Mouse (Mus musculus): ENCODE results near the gene Zfp871. TPM values are rescaled to one million over a fixed set of nuclear protein-coding genes. Genes with fewer than 3 reads are reported as not detected.

The Zfp871 gene
- 10 to 100 TPM; 82.0 to 84.9 TPM for total RNA-seq (2021)
- long read RNA-seq, experiment 1, full-length matches to known transcripts = 9 of 20 reads
- long read RNA-seq, experiment 1, partial matches to known transcripts = 10 of 20 reads
- long read RNA-seq, experiment 1, other reads (novel, unspliced or antisense) = 1 of 20 reads
- long read RNA-seq, experiment 2, full-length matches to known transcripts = 9 of 15 reads
- long read RNA-seq, experiment 2, partial matches to known transcripts = 1 of 15 reads
- long read RNA-seq, experiment 2, other reads (novel, unspliced or antisense) = 5 of 15 reads

GRCm38 (mm10) chr17:32788094-32788559 lies at the start of gene Zfp871:
TSS of gene Zfp871 (minus strand) at chr17:32788287.
- DNase-seq (ENCODE audit: extremely low spot score in 1 of 2, low spot score in 2 of 2) = peak; percentile 79 to 88
- intact Hi-C loops (cut with DNase I) = no loop called here
- TF ChIP-seq CTCF (IDR thresholded peaks at IDR 0.05) = no peak

DNA sequence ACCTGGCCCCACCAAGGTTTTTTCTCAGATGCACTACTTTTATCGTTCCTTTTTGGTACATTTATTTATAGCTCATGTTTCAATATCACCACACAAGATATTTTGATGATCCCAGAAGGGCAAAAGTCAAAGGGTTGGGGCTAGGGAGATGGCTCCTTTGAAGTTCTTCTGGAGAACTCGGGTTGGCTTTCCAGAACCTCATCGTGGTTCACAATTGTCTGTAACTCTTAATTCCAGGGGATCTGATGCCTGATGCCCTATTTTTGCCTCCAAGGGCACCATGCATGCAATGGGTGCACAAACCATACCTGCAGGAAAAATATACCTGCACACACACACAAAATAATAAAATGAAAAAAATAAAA lies 42.3 kb upstream of the Zfp871 start:
- Histone ChIP-seq H3K27ac (no peak overlapping the region; the same call in 1 of the 2 replicates), H3K4me3 (peak overlapping the region; percentile 67)
- intact Hi-C loops (cut with DNase I) = loop anchor here (2.0 to 5.0 kb wide), 2 partner anchors 60 to 1263 kb away; partner anchors contain the start of gene Zfp870
- no peak for TF ChIP-seq CTCF (IDR thresholded peaks at IDR 0.05)
- no peak for DNase-seq (ENCODE audit: extremely low spot score in 1 of 2, low spot score in 2 of 2)

More at GRCm38 (mm10) chr17:32788094-32788559, at the start of gene Zfp871:
- Histone ChIP-seq H3K4me3 (peak within 1 kb of the TSS; percentile 77), H3K27ac (peak within 1 kb of the TSS; percentile 94)

- TF ChIP-seq CTCF (IDR thresholded peaks at IDR 0.05) = no peak
- peak; percentile 72 to 81 for DNase-seq (ENCODE audit: extremely low spot score in 1 of 2, low spot score in 2 of 2)
Measured at GRCm38 (mm10) chr17:32829540-32830417, 41.7 kb upstream of the Zfp871 start, which contains the start of gene Zfp799. TSS of gene Zfp799 (minus strand) at chr17:32830261.

GRCm38 (mm10) chr17:32816074-32816784 lies 28.1 kb upstream of the Zfp871 start:
- intact Hi-C loops (cut with DNase I) = no loop called here
- Histone ChIP-seq H3K27ac (no peak overlapping the region), H3K4me3 (no peak overlapping the region)
- TF ChIP-seq CTCF (IDR thresholded peaks at IDR 0.05) = no peak
- no peak for DNase-seq (ENCODE audit: extremely low spot score in 1 of 2, low spot score in 2 of 2)

More at GRCm38 (mm10) chr17:32829540-32830417, 41.7 kb upstream of the Zfp871 start, which contains the start of gene Zfp799:
- intact Hi-C loops (cut with DNase I) = loop anchor here (2.0 to 5.0 kb wide), 2 partner anchors 61 to 1262 kb away; partner anchors contain the start of gene Zfp870
- Histone ChIP-seq H3K4me3 (peak within 1 kb of the TSS; percentile 67), H3K27ac (peak within 1 kb of the TSS; percentile 96)

- no peak for DNase-seq (ENCODE audit: extremely low spot score in 1 of 2, low spot score in 2 of 2)
- no peak for TF ChIP-seq CTCF (IDR thresholded peaks at IDR 0.05)
- no peak overlapping the region for H3K27ac ChIP-seq
- intact Hi-C loops (cut with DNase I) = no loop called here
- no peak overlapping the region for H3K4me3 ChIP-seq
Measured at GRCm38 (mm10) chr17:32814136-32814535, 26.0 kb upstream of the Zfp871 start.

DNA sequence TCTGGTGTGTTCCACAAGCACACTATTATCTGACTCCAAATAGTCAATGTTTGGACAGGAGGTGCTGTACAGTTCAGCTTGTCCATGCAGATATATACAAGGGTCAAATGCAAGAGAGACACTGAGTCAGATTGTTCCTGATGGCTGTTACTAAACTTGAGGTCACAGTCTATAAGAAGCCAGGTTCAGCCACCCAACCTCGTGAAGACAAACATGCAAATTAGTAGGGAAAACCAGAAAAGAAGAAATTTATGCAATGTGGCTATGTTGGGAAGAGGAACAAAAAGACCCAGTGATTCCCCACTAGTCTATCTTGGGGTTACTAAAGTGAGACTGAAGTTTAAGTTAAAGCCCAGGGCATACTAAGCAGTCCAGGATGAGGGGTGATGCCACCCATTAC lies 22.6 kb upstream of the Zfp871 start:
- no peak overlapping the region for H3K4me3 ChIP-seq
- intact Hi-C loops (cut with DNase I) = no loop called here

GRCm38 (mm10) chr17:32809544-32810374 lies 21.7 kb upstream of the Zfp871 start, which contains the start of gene Zfp811:
TSS of gene Zfp811 (minus strand) at chr17:32809931.
- no peak; the same call in 1 of the 2 replicates for TF ChIP-seq CTCF (IDR thresholded peaks at IDR 0.05)
- Histone ChIP-seq H3K4me3 (peak within 1 kb of the TSS; percentile 51), H3K27ac (peak within 1 kb of the TSS; percentile 77)
- intact Hi-C loops (cut with DNase I) = no loop called here
- DNase-seq (ENCODE audit: extremely low spot score in 1 of 2, low spot score in 2 of 2) = peak; percentile 36 to 59

More for the DNA sequence above, 22.6 kb upstream of the Zfp871 start:
- DNase-seq (ENCODE audit: extremely low spot score in 1 of 2, low spot score in 2 of 2) = no peak
- no peak overlapping the region for H3K27ac ChIP-seq
- no peak for TF ChIP-seq CTCF (IDR thresholded peaks at IDR 0.05)

GRCm38 (mm10) chr17:32808921-32809320 lies 20.8 kb upstream of the Zfp871 start:
- no peak for TF ChIP-seq CTCF (IDR thresholded peaks at IDR 0.05)
- DNase-seq (ENCODE audit: extremely low spot score in 1 of 2, low spot score in 2 of 2) = no peak
- peak overlapping the region; percentile 51 for H3K4me3 ChIP-seq
- H3K27ac ChIP-seq = no peak overlapping the region
- intact Hi-C loops (cut with DNase I) = no loop called here

- Histone ChIP-seq H3K4me3 (no peak overlapping the region), H3K27ac (no peak overlapping the region)
- TF ChIP-seq CTCF (IDR thresholded peaks at IDR 0.05) = no peak
- no peak for DNase-seq (ENCODE audit: extremely low spot score in 1 of 2, low spot score in 2 of 2)
- intact Hi-C loops (cut with DNase I) = no loop called here
Measured at GRCm38 (mm10) chr17:32789244-32789643, 1.2 kb upstream of the Zfp871 start.

GRCm38 (mm10) chr17:32788576-32788975 lies 489 bp upstream of the Zfp871 start:
- no peak overlapping the region for H3K27ac ChIP-seq

More at GRCm38 (mm10) chr17:32788576-32788975, 489 bp upstream of the Zfp871 start:
- no peak for TF ChIP-seq CTCF (IDR thresholded peaks at IDR 0.05)
- peak overlapping the region; percentile 77 for H3K4me3 ChIP-seq
- intact Hi-C loops (cut with DNase I) = no loop called here
- no peak for DNase-seq (ENCODE audit: extremely low spot score in 1 of 2, low spot score in 2 of 2)

Measured in left cerebral cortex, adult 2 months (tissue).